Comparison of ENCODE assay signal across 16 mouse cellular contexts in the genomic region with DNA sequence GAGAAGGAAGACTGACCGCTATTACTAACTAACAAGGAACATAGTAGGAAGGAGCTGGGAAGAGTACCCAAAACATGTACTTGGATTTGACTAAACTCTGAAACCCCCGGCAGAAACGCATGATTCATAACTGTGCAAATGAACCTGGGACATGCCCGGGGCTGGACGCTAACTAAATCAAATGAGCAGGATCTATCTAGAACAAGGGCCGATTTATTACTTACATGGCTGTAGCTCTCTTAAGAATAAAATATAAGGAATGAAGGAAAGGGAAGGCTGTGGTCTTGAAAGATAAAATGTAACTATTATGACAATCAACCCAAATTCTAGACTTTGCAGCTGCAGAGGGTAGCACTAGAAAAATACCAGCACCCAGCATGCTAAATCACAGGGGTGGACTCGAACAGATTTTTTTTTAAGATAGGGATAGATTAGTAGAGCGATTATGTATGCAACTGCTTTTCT. TPM values are rescaled to one million over a fixed set of nuclear protein-coding genes. Genes with fewer than 3 reads are reported as not detected.
DNase-seq lines count a peak whose midpoint lies in the region; ATAC-seq and TF ChIP-seq lines count a peak whose summit lies in the region.
"Had no signal": no experiment of that assay in that cellular context is flagged by ENCODE, and none has a peak within 500 bp of the region (broad histone marks: within the 10 kb centered on the region; RNA-seq: fewer than 3 reads in every experiment).

No protein-coding gene starts in this region.

- H3K4me2 ChIP-seq in kidney, embryonic 14.5 days (replicated peaks; ENCODE audit: low read depth, low read length), result no peak overlapping the region
- no peak overlapping the region for H3K4me2 ChIP-seq in limb, embryonic 11.5 days (ENCODE audit: low read depth, severe bottlenecking)

- peaks cover 94% of the 10 kb centered on the region for H3K27me3 ChIP-seq in kidney, embryonic 14.5 days (ENCODE audit: control insufficient read depth, insufficient read depth, low read length)
- H3K27me3 ChIP-seq in ES-Bruce4 (ENCODE audit: control insufficient read depth, insufficient read depth, low read length, poor library complexity, severe bottlenecking), result peaks cover 23% of the 10 kb centered on the region
- peaks cover 67% of the 10 kb centered on the region for H3K27me3 ChIP-seq in limb, embryonic 11.5 days (ENCODE audit: control insufficient read depth, insufficient read depth, low read length)

- H3K9ac ChIP-seq in kidney, embryonic 14.5 days (ENCODE audit: low read depth, low read length), result no peak overlapping the region
- peak overlapping the region; percentile 11 for H3K9ac ChIP-seq in ES-Bruce4 (ENCODE audit: low read depth, poor library complexity, severe bottlenecking)
- H3K9ac ChIP-seq in limb, embryonic 11.5 days (ENCODE audit: low read length), result no peak overlapping the region
- H3K9ac ChIP-seq: midbrain, embryonic 13.5 days had no signal

- peaks cover 5% of the 10 kb centered on the region; the same call in 1 of the 2 replicates for H3K4me1 ChIP-seq in kidney, embryonic 14.5 days (ENCODE audit: control insufficient read depth, insufficient read depth, low read length)
- no peaks in the 10 kb centered on the region for H3K4me1 ChIP-seq in ES-Bruce4 (ENCODE audit: control insufficient read depth, insufficient read depth, low read length)
- peaks cover 9% of the 10 kb centered on the region for H3K4me1 ChIP-seq in limb, embryonic 11.5 days (ENCODE audit: control insufficient read depth, insufficient read depth, low read length)

- no peak for ATAC-seq in kidney, embryonic 14.5 days (ENCODE audit: low FRiP score, low TSS enrichment)
- no peak for ATAC-seq in limb, embryonic 11.5 days (ENCODE audit: insufficient number of reproducible peaks, low FRiP score, low TSS enrichment, low read depth)

- H3K27ac ChIP-seq in kidney, embryonic 14.5 days (ENCODE audit: low read depth, low read length), result no peak overlapping the region
- H3K27ac ChIP-seq in ES-Bruce4 (ENCODE audit: insufficient read depth, low read length), result no peak overlapping the region
- no peak overlapping the region for H3K27ac ChIP-seq in limb, embryonic 11.5 days (replicated peaks; ENCODE audit: low read depth, low read length)
- H3K27ac ChIP-seq: midbrain, embryonic 13.5 days had no signal

- DNase-seq in heart, adult 11 months, result peak; percentile 73
- no peak for DNase-seq in heart, postnatal 36 days
- DNase-seq in kidney, postnatal 36 days, result no peak
- DNase-seq in limb, embryonic 11.5 days (ENCODE audit: low spot score), result peak; percentile 47
- DNase-seq in left cerebral cortex, adult 11 months (ENCODE audit: low spot score), result no peak
- DNase-seq in layer of hippocampus, adult 8-10 months (ENCODE audit: low spot score in 2 of 2), result no peak
- DNase-seq: cerebellum, postnatal 25 days; kidney, postnatal 10 days; layer of hippocampus, postnatal 36 days; lung, adult 18-20 months; thymus, postnatal 25 days had no signal

- no peak for TF ChIP-seq CTCF in ES-Bruce4 (IDR thresholded peaks at IDR 0.05; ENCODE audit: low read depth, low read length)

- 4% methylated on average over 8 of the region's 8 CpGs for WGBS in kidney, embryonic 14.5 days
- 4% methylated on average over 8 of the region's 8 CpGs for WGBS in limb, embryonic 11.5 days

- peak overlapping the region; percentile 19; the same call in 1 of the 2 replicates for H3K4me3 ChIP-seq in kidney, embryonic 14.5 days (ENCODE audit: low read length)
- peak overlapping the region; percentile 19 for H3K4me3 ChIP-seq in ES-Bruce4 (ENCODE audit: low read depth, low read length)
- H3K4me3 ChIP-seq in limb, embryonic 11.5 days (ENCODE audit: low read depth, low read length), result no peak overlapping the region
- H3K4me3 ChIP-seq: midbrain, embryonic 13.5 days had no signal

- no peak for TF ChIP-seq POLR2A in ES-Bruce4 (IDR thresholded peaks at IDR 0.05; ENCODE audit: insufficient read depth, low read length)

- H3K9me3 ChIP-seq in kidney, embryonic 14.5 days (ENCODE audit: control insufficient read depth, low read length), result no peaks in the 10 kb centered on the region
- no peaks in the 10 kb centered on the region for H3K9me3 ChIP-seq in ES-Bruce4 (replicated peaks; ENCODE audit: control insufficient read depth, insufficient read depth, low read length, poor library complexity, severe bottlenecking)
- 0 out of 2 replicates have a peak, but pooled peaks cover 2% of the 10 kb centered on the region for H3K9me3 ChIP-seq in limb, embryonic 11.5 days (ENCODE audit: control insufficient read depth, low read length)
- H3K9me3 ChIP-seq: midbrain, embryonic 13.5 days had no signal

- TF ChIP-seq EP300 in ES-Bruce4 (IDR thresholded peaks at IDR 0.05; ENCODE audit: insufficient read depth, low read depth, low read length), result no peak

- H3K36me3 ChIP-seq in kidney, embryonic 14.5 days (ENCODE audit: control insufficient read depth, insufficient read depth, low read length), result no peaks in the 10 kb centered on the region
- H3K36me3 ChIP-seq in ES-Bruce4 (ENCODE audit: control insufficient read depth, insufficient read depth, low read length, poor library complexity, severe bottlenecking), result no peaks in the 10 kb centered on the region
- no peaks in the 10 kb centered on the region for H3K36me3 ChIP-seq in limb, embryonic 11.5 days (ENCODE audit: control insufficient read depth, insufficient read depth, low read length)
- H3K36me3 ChIP-seq: midbrain, embryonic 13.5 days had no signal

- intact Hi-C loops in heart, postnatal 36 days (cut with DNase I), result loop anchor here (5.0 kb wide), 1 partner anchor 126 kb away; no protein-coding TSS in a partner anchor

RNA-seq across cellular contexts. Expression of a gene that starts 3.1 kb away (rescaled TPM):
- total RNA-seq in heart, postnatal 36 days (2021), result 10 to 100 TPM; 69.2 to 97.3 TPM
- not detected in 2 replicates for polyA plus RNA-seq in kidney, embryonic 14.5 days (2014; fragmentation: Nextera tagmentation; extraction: Ambion mirVana)
- 16.3 and 20.6 TPM in 2 replicates for polyA plus RNA-seq in ES-Bruce4 (2011; ENCODE audit: insufficient read depth, insufficient read length, low read depth, missing spikeins)
- polyA plus RNA-seq in limb, embryonic 11.5 days (2014; fragmentation: Nextera tagmentation; extraction: Ambion mirVana), result 0.09 TPM in 1 of 2 replicates, not detected in the other
- total RNA-seq in layer of hippocampus, adult 8-10 months (2022), result not detected
- total RNA-seq: hematopoietic stem cell, adult 5-6 weeks; layer of hippocampus, postnatal 36 days had no signal
- polyA plus RNA-seq: C2C12 had no signal

Comparison
In these comparisons a context has a peak if more than half of its experiments do, and no peak if none do; other contexts are left out.
1. DNase-seq: peak in heart, adult 11 months (single experiment) and limb, embryonic 11.5 days (single experiment); none in heart, postnatal 36 days (0 of 2), kidney, postnatal 36 days (0 of 2), left cerebral cortex, adult 11 months (single experiment) and layer of hippocampus, adult 8-10 months (0 of 2).
2. RNA of a gene that starts 3.1 kb away (polyA plus RNA-seq): 16.3 to 20.6 TPM in ES-Bruce4; 0.09 TPM in limb, embryonic 11.5 days and not detected in kidney, embryonic 14.5 days; every median in the first group is over 10 times any median in the second.